Mouse (Mus musculus): ENCODE results near the gene Hsf2bp.

- TF ChIP-seq CTCF (IDR thresholded peaks at IDR 0.05; ENCODE audit: control insufficient read depth, insufficient read depth, low read length) (no peak), POLR2A (IDR thresholded peaks at IDR 0.05; ENCODE audit: borderline replicate concordance, control insufficient read depth, low read depth, low read length) (no peak)
Measured at GRCm38 (mm10) chr17:32028301-32028700, 7.8 kb downstream of the Hsf2bp start.

Measured in bone marrow, adult 2 months (tissue).